Mouse (Mus musculus) brown adipose tissue, adult 24 weeks (tissue): ENCODE results near the gene Klrb1. TPM values are rescaled to one million over a fixed set of nuclear protein-coding genes. Genes with fewer than 3 reads are reported as not detected.
"Not testable (repeated sequence)": the region's sequence is repeated elsewhere in the genome, so short reads cannot be mapped to it uniquely, and the experiment has no call there.

ENCODE experiments used
- H3K27ac ChIP-seq: fragments of 200-500 bp; replicated peaks from 2 replicates; pipeline ENCODE4 v1.5.1; 2012; ENCODE audit warnings: low read depth, mild to moderate bottlenecking, low read length
- H3K4me1 ChIP-seq: fragments of 200-500 bp; 2 replicates; pipeline ENCODE4 v1.6.1; 2012; ENCODE audit warnings: low read length, mixed read lengths; ENCODE audit not compliant: control insufficient read depth, insufficient read depth, insufficient read length
- H3K4me3 ChIP-seq: fragments of 200-500 bp; 2 replicates; pipeline ENCODE4 v1.5.1; 2012; ENCODE audit warnings: low read depth, mild to moderate bottlenecking, low read length, moderate library complexity; ENCODE audit not compliant: insufficient read depth
- polyA plus RNA-seq: library from polyadenylated mRNA; stranded (reverse); fragments of >200 nt; gene quantifications from 2 replicates; pipeline ENCODE4 v1.2.4, GENCODE M21; 2012; ENCODE audit not compliant: missing spikeins, insufficient read depth, insufficient read length

Gene Klrb1
- polyA plus RNA-seq, 1 experiment: not detected

- not testable (repeated sequence) for H3K4me1 ChIP-seq, H3K27ac ChIP-seq
- 0 out of 2 replicates have a peak overlapping the region, but pooled peaks have one; percentile 5 for H3K4me3 ChIP-seq
Measured at GRCm38 (mm10) chr6:128754748-128755401, 32.0 kb upstream of the Klrb1 start.

- not testable (repeated sequence) for H3K4me1 ChIP-seq, H3K27ac ChIP-seq
- 0 out of 2 replicates have a peak overlapping the region, but pooled peaks have one; percentile 5 for H3K4me3 ChIP-seq
Measured at GRCm38 (mm10) chr6:128754265-128754664, 31.4 kb upstream of the Klrb1 start.

DNA sequence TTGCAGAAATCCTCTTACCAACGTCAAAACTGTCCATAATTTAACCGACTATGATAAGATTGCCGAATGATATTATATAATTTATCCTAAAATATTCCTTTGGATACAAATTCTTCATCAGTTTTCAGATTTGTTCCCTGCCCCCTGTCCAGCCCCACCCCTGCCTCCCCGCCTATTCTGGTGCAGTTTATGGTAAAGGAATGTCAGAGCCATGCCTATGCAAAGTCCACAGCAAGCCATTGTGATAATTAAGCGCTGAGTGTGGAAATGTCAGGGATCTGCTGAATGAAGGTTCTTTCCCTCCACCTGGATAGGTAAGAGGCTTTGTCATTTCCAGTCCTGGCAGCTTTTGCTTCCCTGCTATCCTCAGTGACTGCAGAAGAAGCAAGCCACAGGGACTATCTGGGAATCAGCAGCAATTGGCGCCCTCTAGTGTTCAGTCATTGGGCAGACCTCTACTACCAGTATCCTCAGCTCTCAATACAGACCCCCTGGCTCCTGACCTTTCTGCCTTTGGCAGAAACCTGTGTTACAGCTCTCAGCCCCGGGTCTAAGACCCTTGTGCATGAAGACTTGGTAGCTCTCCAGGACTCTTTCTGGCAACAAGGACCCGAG is 30.9 kb upstream of the Klrb1 start:
- H3K27ac ChIP-seq, H3K4me1 ChIP-seq: not testable (repeated sequence)
- 0 out of 2 replicates have a peak overlapping the region, but pooled peaks have one; percentile 5 for H3K4me3 ChIP-seq

- not testable (repeated sequence) for H3K4me3 ChIP-seq, H3K4me1 ChIP-seq
Measured at GRCm38 (mm10) chr6:128747006-128747405, 24.1 kb upstream of the Klrb1 start.

GRCm38 (mm10) chr6:128737445-128737844 is 14.6 kb upstream of the Klrb1 start:
- Histone ChIP-seq H3K27ac (no peak overlapping the region), H3K4me3 (no peak overlapping the region), H3K4me1 (no peaks in the 10 kb centered on the region)

More at GRCm38 (mm10) chr6:128747006-128747405, 24.1 kb upstream of the Klrb1 start:
- H3K27ac ChIP-seq: not testable (repeated sequence)

DNA sequence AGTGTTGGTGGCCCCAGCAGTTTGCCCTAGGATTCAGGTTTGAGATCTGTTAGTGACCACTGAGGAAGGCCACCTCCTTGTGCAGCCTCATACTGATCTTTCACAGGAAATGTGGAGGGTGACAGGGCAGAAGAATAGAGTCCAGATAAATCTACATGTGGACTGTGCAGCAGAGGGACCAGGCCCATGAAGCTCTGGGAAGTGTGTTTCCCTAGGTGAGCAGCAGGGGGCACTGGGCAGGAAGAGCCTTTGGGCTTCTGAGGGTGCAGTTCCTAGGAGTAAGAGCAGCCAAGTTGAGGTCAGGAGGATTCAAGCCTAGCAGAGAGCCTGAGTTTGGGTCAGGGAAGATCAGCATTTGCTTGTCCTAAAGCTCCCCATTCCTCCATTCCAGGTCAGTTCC is 13.2 kb upstream of the Klrb1 start:
- H3K4me3 ChIP-seq: no peak overlapping the region
- H3K4me1 ChIP-seq: no peaks in the 10 kb centered on the region

GRCm38 (mm10) chr6:128734896-128735295 is 12.0 kb upstream of the Klrb1 start:
- Histone ChIP-seq H3K4me1 (no peaks in the 10 kb centered on the region), H3K4me3 (no peak overlapping the region), H3K27ac (no peak overlapping the region)

More for the DNA sequence above, 13.2 kb upstream of the Klrb1 start:
- no peak overlapping the region for H3K27ac ChIP-seq

GRCm38 (mm10) chr6:128733908-128734679 is 11.2 kb upstream of the Klrb1 start:
- no peaks in the 10 kb centered on the region for H3K4me1 ChIP-seq
- no peak overlapping the region for H3K4me3 ChIP-seq
- no peak overlapping the region for H3K27ac ChIP-seq

GRCm38 (mm10) chr6:128732032-128732431 is 9.2 kb upstream of the Klrb1 start:
- no peaks in the 10 kb centered on the region for H3K4me1 ChIP-seq
- no peak overlapping the region for H3K4me3 ChIP-seq
- no peak overlapping the region for H3K27ac ChIP-seq

DNA sequence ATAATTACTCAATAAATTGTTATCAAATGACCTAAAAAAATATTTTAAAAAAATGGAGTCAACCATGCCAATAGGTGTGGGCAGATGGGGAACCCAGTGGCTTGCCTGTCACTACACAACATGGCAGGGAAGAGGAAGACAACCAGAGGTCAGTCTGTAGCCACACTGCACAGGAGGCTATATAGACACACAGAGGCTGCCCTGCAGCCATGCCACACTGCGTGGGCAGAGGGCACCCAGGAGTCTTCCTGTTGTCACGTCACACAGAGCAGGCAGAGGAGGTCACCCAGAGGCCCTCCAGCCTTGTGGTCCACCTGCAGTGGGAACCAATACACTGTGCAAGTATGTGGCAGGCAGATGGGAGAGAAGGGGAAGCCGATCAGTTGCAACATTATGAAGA is 21.2 kb downstream of the Klrb1 start:
- Histone ChIP-seq H3K27ac (no peak overlapping the region), H3K4me1 (no peaks in the 10 kb centered on the region), H3K4me3 (no peak overlapping the region)

- H3K4me1 ChIP-seq: no peaks in the 10 kb centered on the region
- H3K27ac ChIP-seq: no peak overlapping the region
- H3K4me3 ChIP-seq: no peak overlapping the region
Measured at GRCm38 (mm10) chr6:128679574-128679973, 43.3 kb downstream of the Klrb1 start.

DNA sequence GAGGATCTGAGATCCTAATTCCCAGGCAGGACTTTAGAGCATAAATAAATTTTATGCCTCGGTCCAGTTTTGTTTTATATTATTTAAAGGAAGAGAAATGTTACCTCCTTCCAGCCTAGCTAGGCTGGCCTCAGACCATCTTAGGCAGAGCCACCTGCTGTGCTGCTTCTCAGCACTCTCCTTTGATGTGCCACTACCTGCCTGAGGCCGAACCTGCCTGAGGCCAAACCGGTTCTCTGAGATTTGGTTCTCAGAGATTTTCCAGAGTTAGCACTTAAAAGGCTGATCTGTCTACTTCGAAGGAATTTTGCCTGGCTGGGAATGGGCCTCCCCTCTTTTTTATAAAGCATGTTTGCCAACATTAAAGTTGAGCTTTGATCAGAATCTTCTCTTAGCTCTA is 52.9 kb downstream of the Klrb1 start:
- no peaks in the 10 kb centered on the region for H3K4me1 ChIP-seq
- no peak overlapping the region for H3K27ac ChIP-seq
- H3K4me3 ChIP-seq: no peak overlapping the region

- H3K4me1 ChIP-seq: no peaks in the 10 kb centered on the region
- H3K27ac ChIP-seq: no peak within 1 kb of the TSS
- no peak within 1 kb of the TSS for H3K4me3 ChIP-seq
Measured at GRCm38 (mm10) chr6:128662206-128662605, 60.7 kb downstream of the Klrb1 start, which contains the start of gene Clec2h. Clec2h (plus strand) TSS chr6:128662385.

GRCm38 (mm10) chr6:128661249-128661648 is 61.6 kb downstream of the Klrb1 start:
- Histone ChIP-seq H3K27ac (no peak overlapping the region), H3K4me3 (no peak overlapping the region), H3K4me1 (no peaks in the 10 kb centered on the region)
